Mouse (Mus musculus) hindbrain, embryonic 12.5 days (tissue): ENCODE results near the gene Gm20388. TPM values are rescaled to one million over a fixed set of nuclear protein-coding genes. Genes with fewer than 3 reads are reported as not detected.

Experiments used
- ATAC-seq: fragments of 200-750 bp; cut with Nextera tagmentation; 2 replicates; pipeline ENCODE4 v1.8.0; 2017; ENCODE audit warnings: moderate TSS enrichment; ENCODE audit not compliant: low FRiP score
- H3K27ac ChIP-seq: fragments of 300-500 bp; sonication (generic); 2 replicates; pipeline ENCODE4 v1.5.1; 2016; ENCODE audit warnings: mild to moderate bottlenecking
- H3K27me3 ChIP-seq: fragments of 300-500 bp; sonication (generic); 2 replicates; pipeline ENCODE4 v1.6.1; 2016; ENCODE audit warnings: mild to moderate bottlenecking
- H3K36me3 ChIP-seq: fragments of 300-500 bp; sonication (generic); 2 replicates; pipeline ENCODE4 v1.6.1; 2016; ENCODE audit warnings: mild to moderate bottlenecking
- H3K4me1 ChIP-seq: fragments of 300-500 bp; sonication (generic); 2 replicates; pipeline ENCODE4 v1.6.1; 2016
- H3K4me2 ChIP-seq: fragments of 300-500 bp; sonication (generic); replicated peaks from 2 replicates; pipeline ENCODE4 v1.6.1; 2016; ENCODE audit warnings: mild to moderate bottlenecking
- H3K4me3 ChIP-seq: fragments of 300-500 bp; sonication (generic); 2 replicates; pipeline ENCODE4 v1.5.1; 2016; ENCODE audit warnings: mild to moderate bottlenecking
- H3K9ac ChIP-seq: fragments of 300-500 bp; sonication (generic); 2 replicates; pipeline ENCODE4 v1.6.1; 2016; ENCODE audit warnings: mild to moderate bottlenecking, moderate library complexity
- H3K9me3 ChIP-seq: fragments of 300-500 bp; sonication (generic); replicated peaks from 2 replicates; pipeline ENCODE4 v1.6.1; 2016; ENCODE audit warnings: mild to moderate bottlenecking
- WGBS: fragments of 180-500 bp; shearing (Covaris S2); methylation state at CpG from one replicate; pipeline ENCODE4 v1.1.7; 2016; 5-methylcytosine and 5-hydroxymethylcytosine counted together
- polyA plus RNA-seq: library from polyadenylated mRNA; unstranded; fragments of >200 nt; fragmentation: Nextera tagmentation; extraction: Ambion mirVana; gene quantifications from 2 replicates; pipeline ENCODE4 v1.2.1, GENCODE M21; 2016

The Gm20388 gene
- polyA plus RNA-seq, 1 experiment from 2014 or later, result not detected

GRCm38 (mm10) chr8:120697154-120697978 lies 786.7 kb downstream of the Gm20388 start:
- Histone ChIP-seq H3K4me3 (no peak overlapping the region), H3K4me2 (no peak overlapping the region), H3K9me3 (0 out of 2 replicates have a peak, but pooled peaks cover 3% of the 10 kb centered on the region), H3K4me1 (peaks cover 6% of the 10 kb centered on the region; the same call in 1 of the 2 replicates), H3K36me3 (no peaks in the 10 kb centered on the region), H3K27me3 (no peaks in the 10 kb centered on the region; the same call in 1 of the 2 replicates), H3K27ac (no peak overlapping the region), H3K9ac (no peak overlapping the region)
- no peak for ATAC-seq
- 77% methylated on average over 17 of the region's 17 CpGs for WGBS

GRCm38 (mm10) chr8:120697979-120698272 lies 787.3 kb downstream of the Gm20388 start:
- ATAC-seq, result no peak
- H3K9ac ChIP-seq, result no peak overlapping the region
- no peaks in the 10 kb centered on the region for H3K36me3 ChIP-seq
- H3K4me2 ChIP-seq, result no peak overlapping the region
- no peak overlapping the region for H3K27ac ChIP-seq
- 0 out of 2 replicates have a peak, but pooled peaks cover 3% of the 10 kb centered on the region for H3K9me3 ChIP-seq
- H3K27me3 ChIP-seq, result no peaks in the 10 kb centered on the region; the same call in 1 of the 2 replicates
- peaks cover 6% of the 10 kb centered on the region; the same call in 1 of the 2 replicates for H3K4me1 ChIP-seq
- no peak overlapping the region for H3K4me3 ChIP-seq

GRCm38 (mm10) chr8:120698426-120698825 lies 787.8 kb downstream of the Gm20388 start:
- H3K9me3 ChIP-seq, result 0 out of 2 replicates have a peak, but pooled peaks cover 3% of the 10 kb centered on the region
- H3K36me3 ChIP-seq, result no peaks in the 10 kb centered on the region
- ATAC-seq, result no peak
- no peak overlapping the region for H3K4me3 ChIP-seq
- H3K27ac ChIP-seq, result no peak overlapping the region
- WGBS, result 89% methylated on average over 7 of the region's 7 CpGs
- no peak overlapping the region for H3K4me2 ChIP-seq
- no peak overlapping the region for H3K9ac ChIP-seq
- no peaks in the 10 kb centered on the region; the same call in 1 of the 2 replicates for H3K27me3 ChIP-seq
- peaks cover 6% of the 10 kb centered on the region; the same call in 1 of the 2 replicates for H3K4me1 ChIP-seq

- WGBS, result 73% methylated on average over 6 of the region's 6 CpGs
- no peak overlapping the region for H3K4me2 ChIP-seq
- no peaks in the 10 kb centered on the region; the same call in 1 of the 2 replicates for H3K27me3 ChIP-seq
- H3K36me3 ChIP-seq, result no peaks in the 10 kb centered on the region
- peaks cover 6% of the 10 kb centered on the region; the same call in 1 of the 2 replicates for H3K4me1 ChIP-seq
- H3K4me3 ChIP-seq, result no peak overlapping the region
- no peak overlapping the region for H3K27ac ChIP-seq
- no peak for ATAC-seq
- no peak overlapping the region for H3K9ac ChIP-seq
- 0 out of 2 replicates have a peak, but pooled peaks cover 3% of the 10 kb centered on the region for H3K9me3 ChIP-seq
These were observed 788.4 kb downstream of the Gm20388 start for GRCm38 (mm10) chr8:120699079-120699478.

GRCm38 (mm10) chr8:120699565-120699964 lies 788.9 kb downstream of the Gm20388 start:
- Histone ChIP-seq H3K4me1 (peaks cover 6% of the 10 kb centered on the region; the same call in 1 of the 2 replicates), H3K9me3 (0 out of 2 replicates have a peak, but pooled peaks cover 3% of the 10 kb centered on the region), H3K4me2 (no peak overlapping the region), H3K27ac (no peak overlapping the region), H3K4me3 (no peak overlapping the region), H3K27me3 (no peaks in the 10 kb centered on the region; the same call in 1 of the 2 replicates), H3K36me3 (no peaks in the 10 kb centered on the region), H3K9ac (no peak overlapping the region)
- WGBS, result 61% methylated on average over 2 of the region's 2 CpGs
- ATAC-seq, result no peak

GRCm38 (mm10) chr8:120700053-120700452 lies 789.4 kb downstream of the Gm20388 start:
- ATAC-seq, result no peak
- H3K27me3 ChIP-seq, result no peaks in the 10 kb centered on the region; the same call in 1 of the 2 replicates
- H3K4me2 ChIP-seq, result no peak overlapping the region
- H3K27ac ChIP-seq, result no peak overlapping the region
- H3K9me3 ChIP-seq, result 0 out of 2 replicates have a peak, but pooled peaks cover 3% of the 10 kb centered on the region
- H3K4me3 ChIP-seq, result no peak overlapping the region
- no peak overlapping the region for H3K9ac ChIP-seq
- H3K4me1 ChIP-seq, result peaks cover 6% of the 10 kb centered on the region; the same call in 1 of the 2 replicates
- H3K36me3 ChIP-seq, result no peaks in the 10 kb centered on the region
- WGBS, result 89% methylated on average over 4 of the region's 4 CpGs

GRCm38 (mm10) chr8:120701758-120702465 lies 791.3 kb downstream of the Gm20388 start:
- Histone ChIP-seq H3K36me3 (no peaks in the 10 kb centered on the region), H3K27me3 (no peaks in the 10 kb centered on the region), H3K9me3 (0 out of 2 replicates have a peak, but pooled peaks cover 3% of the 10 kb centered on the region), H3K27ac (no peak overlapping the region), H3K4me1 (no peaks in the 10 kb centered on the region), H3K4me2 (no peak overlapping the region), H3K9ac (no peak overlapping the region), H3K4me3 (no peak overlapping the region)
- WGBS, result 64% methylated on average over 19 of the region's 19 CpGs
- no peak for ATAC-seq

- 64% methylated on average over 9 of the region's 9 CpGs for WGBS
- no peaks in the 10 kb centered on the region for H3K27me3 ChIP-seq
- no peak overlapping the region for H3K27ac ChIP-seq
- no peaks in the 10 kb centered on the region for H3K4me1 ChIP-seq
- H3K4me3 ChIP-seq, result no peak overlapping the region
- H3K9ac ChIP-seq, result no peak overlapping the region
- no peaks in the 10 kb centered on the region for H3K36me3 ChIP-seq
- no peaks in the 10 kb centered on the region for H3K9me3 ChIP-seq
- ATAC-seq, result no peak
- H3K4me2 ChIP-seq, result no peak overlapping the region
These were observed 793.6 kb downstream of the Gm20388 start for GRCm38 (mm10) chr8:120704203-120704602.

GRCm38 (mm10) chr8:120705163-120705562 lies 794.5 kb downstream of the Gm20388 start:
- 81% methylated on average over 15 of the region's 15 CpGs for WGBS
- no peaks in the 10 kb centered on the region for H3K9me3 ChIP-seq
- no peak for ATAC-seq
- H3K27ac ChIP-seq, result no peak overlapping the region
- no peak overlapping the region for H3K9ac ChIP-seq
- H3K4me2 ChIP-seq, result no peak overlapping the region
- H3K36me3 ChIP-seq, result no peaks in the 10 kb centered on the region
- H3K4me1 ChIP-seq, result no peaks in the 10 kb centered on the region
- H3K4me3 ChIP-seq, result no peak overlapping the region
- H3K27me3 ChIP-seq, result no peaks in the 10 kb centered on the region

GRCm38 (mm10) chr8:120706193-120706592 lies 795.6 kb downstream of the Gm20388 start:
- no peak overlapping the region for H3K27ac ChIP-seq
- no peak overlapping the region for H3K9ac ChIP-seq
- H3K36me3 ChIP-seq, result no peaks in the 10 kb centered on the region
- WGBS, result 69% methylated on average over 3 of the region's 3 CpGs
- no peaks in the 10 kb centered on the region for H3K4me1 ChIP-seq
- no peak overlapping the region for H3K4me3 ChIP-seq
- no peak overlapping the region for H3K4me2 ChIP-seq
- no peak for ATAC-seq
- H3K27me3 ChIP-seq, result no peaks in the 10 kb centered on the region
- no peaks in the 10 kb centered on the region for H3K9me3 ChIP-seq

GRCm38 (mm10) chr8:120709176-120709575 lies 798.5 kb downstream of the Gm20388 start:
- Histone ChIP-seq H3K9me3 (no peaks in the 10 kb centered on the region), H3K4me3 (no peak overlapping the region), H3K27ac (no peak overlapping the region), H3K9ac (no peak overlapping the region), H3K36me3 (no peaks in the 10 kb centered on the region), H3K4me1 (no peaks in the 10 kb centered on the region), H3K27me3 (no peaks in the 10 kb centered on the region), H3K4me2 (no peak overlapping the region)
- 82% methylated on average over 10 of the region's 10 CpGs for WGBS
- ATAC-seq, result no peak

- no peak overlapping the region for H3K4me2 ChIP-seq
- H3K4me3 ChIP-seq, result no peak overlapping the region
- H3K36me3 ChIP-seq, result no peaks in the 10 kb centered on the region
- no peak overlapping the region for H3K9ac ChIP-seq
- H3K4me1 ChIP-seq, result 0 out of 2 replicates have a peak, but pooled peaks cover 2% of the 10 kb centered on the region
- H3K27ac ChIP-seq, result no peak overlapping the region
- H3K9me3 ChIP-seq, result no peaks in the 10 kb centered on the region
- 77% methylated on average over 6 of the region's 6 CpGs for WGBS
- no peak for ATAC-seq
- no peaks in the 10 kb centered on the region for H3K27me3 ChIP-seq
These were observed 804.6 kb downstream of the Gm20388 start for GRCm38 (mm10) chr8:120715200-120715599.
